Mouse (Mus musculus): ENCODE results near the gene Cenpa.

DNA sequence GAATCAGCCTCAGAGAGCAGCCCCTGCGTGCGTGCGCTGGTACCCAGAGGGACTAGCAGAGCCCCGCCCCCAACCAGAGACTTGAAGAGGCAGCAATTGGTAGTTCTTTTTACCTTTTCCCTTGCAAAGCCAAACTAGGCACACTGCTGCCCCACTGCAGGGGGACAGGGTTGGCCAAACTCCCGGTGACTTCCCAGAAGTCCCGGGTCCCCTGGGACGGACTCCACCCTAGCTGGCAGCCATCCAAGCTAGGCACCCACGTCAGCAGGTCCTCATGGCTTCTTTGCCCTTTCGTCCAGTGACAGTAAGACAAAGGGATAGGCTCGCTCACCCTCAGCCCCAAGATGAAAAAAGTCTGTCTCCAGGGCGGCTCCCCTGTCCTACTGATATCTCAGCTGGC lies 48.7 kb upstream of the Cenpa start:
- no peak for TF ChIP-seq CTCF (IDR thresholded peaks at IDR 0.05; ENCODE audit: control insufficient read depth, insufficient read depth, insufficient read length)
- no peak for TF ChIP-seq MYOD1 (IDR thresholded peaks at IDR 0.05; ENCODE audit: control insufficient read depth, insufficient read length, low read depth)
- TF ChIP-seq USF1 (IDR thresholded peaks at IDR 0.05; ENCODE audit: low read depth) = no peak
